9 mouse cellular contexts compared by ENCODE assay signal in genomic region chr13:102593405-102594200, GRCm38 (mm10).
DNase-seq lines count a peak whose midpoint lies in the region; ATAC-seq lines count a peak whose summit lies in the region.
"Had no signal": no experiment of that assay in that cellular context is flagged by ENCODE, and none has a peak within 500 bp of the region (broad histone marks: within the 10 kb centered on the region; RNA-seq: fewer than 3 reads in every experiment).

No protein-coding gene starts in this region.

- no peak overlapping the region for H3K9ac ChIP-seq in midbrain, embryonic 13.5 days (replicated peaks)
- H3K9ac ChIP-seq: liver, embryonic 14.5 days had no signal

- H3K4me2 ChIP-seq in midbrain, embryonic 13.5 days (replicated peaks), result no peak overlapping the region

- no peaks in the 10 kb centered on the region for H3K36me3 ChIP-seq in midbrain, embryonic 13.5 days
- H3K36me3 ChIP-seq in midbrain, embryonic 10.5 days, result no peaks in the 10 kb centered on the region

- H3K9me3 ChIP-seq in midbrain, embryonic 13.5 days, result no peaks in the 10 kb centered on the region
- no peaks in the 10 kb centered on the region for H3K9me3 ChIP-seq in midbrain, embryonic 10.5 days (replicated peaks)

- H3K27ac ChIP-seq in midbrain, embryonic 13.5 days, result no peak overlapping the region
- H3K27ac ChIP-seq in midbrain, embryonic 10.5 days (replicated peaks), result no peak overlapping the region
- H3K27ac ChIP-seq: liver, embryonic 14.5 days had no signal

- intact Hi-C loops in left cerebral cortex, postnatal 10 days (cut with DNase I), result no loop called here

- no peak for ATAC-seq in midbrain, embryonic 13.5 days

- WGBS in midbrain, embryonic 13.5 days, result 94% methylated on average over 12 of the region's 12 CpGs
- WGBS in midbrain, embryonic 10.5 days, result 94% methylated on average over 12 of the region's 12 CpGs

- H3K4me3 ChIP-seq in midbrain, embryonic 13.5 days (replicated peaks), result no peak overlapping the region
- H3K4me3 ChIP-seq in midbrain, embryonic 10.5 days, result no peak overlapping the region

- peak; percentile 46 to 70 for DNase-seq in adrenal gland, adult (ENCODE audit: inconsistent age in 2 of 2, low spot score in 1 of 2)
- DNase-seq in adrenal gland, postnatal 4 days (ENCODE audit: low spot score in 2 of 2), result no peak
- peak; percentile 67 for DNase-seq in urinary bladder, postnatal 14 days (ENCODE audit: low spot score)
- no peak for DNase-seq in urinary bladder, postnatal 10 days (ENCODE audit: low spot score)
- peak; percentile 31 to 44 for DNase-seq in left cerebral cortex, postnatal 10 days (ENCODE audit: extremely low spot score in 1 of 2, low spot score in 2 of 2)
- DNase-seq in right cerebral cortex, postnatal 4 days, result peak; percentile 16
- no peak for DNase-seq in midbrain, embryonic 10.5 days (ENCODE audit: low spot score)

- peaks cover 26% of the 10 kb centered on the region for H3K4me1 ChIP-seq in midbrain, embryonic 13.5 days (replicated peaks)
- H3K4me1 ChIP-seq in midbrain, embryonic 10.5 days, result peaks cover 16% of the 10 kb centered on the region

- peaks cover 17% of the 10 kb centered on the region for H3K27me3 ChIP-seq in midbrain, embryonic 13.5 days
- no peaks in the 10 kb centered on the region for H3K27me3 ChIP-seq in midbrain, embryonic 10.5 days (ENCODE audit: low read depth, poor library complexity, severe bottlenecking)

Comparison
In these comparisons a context has a peak if more than half of its experiments do, and no peak if none do; other contexts are left out.
1. DNase-seq: peak in adrenal gland, adult (2 of 2), urinary bladder, postnatal 14 days (single experiment), left cerebral cortex, postnatal 10 days (2 of 2) and right cerebral cortex, postnatal 4 days (single experiment); none in adrenal gland, postnatal 4 days (0 of 2), urinary bladder, postnatal 10 days (single experiment) and midbrain, embryonic 10.5 days (single experiment).